Mouse (Mus musculus): ENCODE measurements around the gene Ptgir.

- TF ChIP-seq POLR2A (IDR thresholded peaks at IDR 0.05; ENCODE audit: low read depth, low read length) (no peak), CTCF (IDR thresholded peaks at IDR 0.05; ENCODE audit: extremely low read depth, insufficient read length, insufficient replicate concordance, low read depth, low read length) (no peak)
These were observed 40.4 kb downstream of the Ptgir start for GRCm38 (mm10) chr7:16946441-16947348.
